ENCODE assay signal across 22 mouse cellular contexts in the genomic region with DNA sequence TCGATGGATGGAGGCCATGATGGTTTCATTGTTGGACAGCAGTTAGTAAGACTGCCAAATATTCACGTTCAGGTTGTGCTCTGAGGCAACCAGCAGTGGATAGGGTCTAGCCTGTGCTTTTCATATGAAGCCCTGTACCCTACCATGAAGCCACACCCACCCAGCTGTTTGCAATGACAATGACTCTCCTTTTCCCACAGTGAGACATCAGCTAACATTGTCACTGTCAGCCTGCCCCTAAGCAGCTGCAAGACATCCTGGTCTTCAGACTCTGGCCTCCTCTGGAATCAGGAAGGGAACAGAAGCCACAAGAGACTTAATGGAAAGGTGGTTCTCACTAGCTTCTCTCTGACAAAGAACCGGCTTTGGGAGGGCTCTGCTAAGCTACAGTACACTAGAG.
A peak's percentile ranks its signal among the peaks of the same experiment; 100 is the strongest.
DNase-seq lines count a peak whose midpoint lies in the region; TF ChIP-seq lines count a peak whose summit lies in the region.
"Had no signal": no experiment of that assay in that cellular context is flagged by ENCODE, and none has a peak within 500 bp of the region (broad histone marks: within the 10 kb centered on the region; RNA-seq: fewer than 3 reads in every experiment).

No protein-coding gene starts in this region.

- H3K36me3 ChIP-seq in ES-Bruce4 (ENCODE audit: control insufficient read depth, insufficient read depth, low read length, poor library complexity, severe bottlenecking) (no peaks in the 10 kb centered on the region), ES-E14 (ENCODE audit: control insufficient read depth, insufficient read depth, low read length, poor library complexity, severe bottlenecking) (no peaks in the 10 kb centered on the region)
- H3K36me3 ChIP-seq: embryonic facial prominence, embryonic 13.5 days; embryonic facial prominence, embryonic 15.5 days; forebrain, embryonic 10.5 days; forebrain, embryonic 12.5 days had no signal

- H3K27ac ChIP-seq in ES-Bruce4 (ENCODE audit: insufficient read depth, low read length) (peak overlapping the region; percentile 100), ES-E14 (ENCODE audit: insufficient read depth, low read depth, low read length, poor library complexity, severe bottlenecking) (peak overlapping the region; percentile 79; the same call in 1 of the 2 replicates)
- H3K27ac ChIP-seq: embryonic facial prominence, embryonic 13.5 days; embryonic facial prominence, embryonic 15.5 days; forebrain, embryonic 10.5 days; forebrain, embryonic 12.5 days had no signal

- no peak for TF ChIP-seq CTCF in ES-Bruce4 (IDR thresholded peaks at IDR 0.05; ENCODE audit: low read depth, low read length)

- TF ChIP-seq POLR2A in ES-Bruce4 (IDR thresholded peaks at IDR 0.05; ENCODE audit: insufficient read depth, low read length): no peak

- H3K27me3 ChIP-seq in ES-Bruce4 (ENCODE audit: control insufficient read depth, insufficient read depth, low read length, poor library complexity, severe bottlenecking): no peaks in the 10 kb centered on the region
- H3K27me3 ChIP-seq: CH12.LX; embryonic facial prominence, embryonic 13.5 days; embryonic facial prominence, embryonic 15.5 days; forebrain, embryonic 12.5 days had no signal

- H3K9me3 ChIP-seq in ES-Bruce4 (replicated peaks; ENCODE audit: control insufficient read depth, insufficient read depth, low read length, poor library complexity, severe bottlenecking) (no peaks in the 10 kb centered on the region), ES-E14 (ENCODE audit: control insufficient read depth, insufficient read depth, low read depth, low read length) (no peaks in the 10 kb centered on the region)
- H3K9me3 ChIP-seq: embryonic facial prominence, embryonic 13.5 days; embryonic facial prominence, embryonic 15.5 days; forebrain, embryonic 10.5 days; forebrain, embryonic 12.5 days had no signal

- in situ Hi-C loops in ES-E14 (cut with MboI; ENCODE audit: low sequenced_read_pairs in 2 of 2, unreplicated experiment in 2 of 2): no loop called here

- TF ChIP-seq EP300 in ES-Bruce4 (IDR thresholded peaks at IDR 0.05; ENCODE audit: insufficient read depth, low read depth, low read length): no peak

- H3K4me3 ChIP-seq in ES-Bruce4 (ENCODE audit: low read depth, low read length) (no peak overlapping the region), ES-E14 (ENCODE audit: insufficient read depth in 1 of 2, low read depth in 1 of 2, low read length in 2 of 2, poor library complexity in 1 of 2, severe bottlenecking in 1 of 2) (no peak overlapping the region)
- H3K4me3 ChIP-seq: embryonic facial prominence, embryonic 13.5 days; embryonic facial prominence, embryonic 15.5 days; erythroblast, embryonic 14.5 days; forebrain, embryonic 10.5 days; forebrain, embryonic 12.5 days had no signal

- DNase-seq in ES-E14 (ENCODE audit: low read depth, low spot score) (no peak), ZHBTc4 (ENCODE audit: low read depth, low spot score) (peak; percentile 45)
- DNase-seq in layer of hippocampus, adult 9-11 months: no peak
- no peak for DNase-seq in kidney, postnatal 36 days
- DNase-seq: adrenal gland, adult 2 months; adrenal gland, postnatal 10 days; adrenal gland, postnatal 25 days; B cell, adult 2 months; cerebellum, adult 11 months; cerebellum, adult 18-20 months; cerebellum, adult 8-10 months; cerebellum, adult 9-11 months; cerebellum, postnatal 14 days; cerebellum, postnatal 36 days; embryo, embryonic 11 days had no signal

- H3K9ac ChIP-seq in ES-Bruce4 (ENCODE audit: low read depth, poor library complexity, severe bottlenecking) (no peak overlapping the region), ES-E14 (ENCODE audit: insufficient read depth, low read depth, low read length, poor library complexity, severe bottlenecking) (no peak overlapping the region)
- H3K9ac ChIP-seq: embryonic facial prominence, embryonic 13.5 days; embryonic facial prominence, embryonic 15.5 days; forebrain, embryonic 12.5 days had no signal

- peaks cover 10% of the 10 kb centered on the region for H3K4me1 ChIP-seq in ES-Bruce4 (ENCODE audit: control insufficient read depth, insufficient read depth, low read length)
- H3K4me1 ChIP-seq in ES-E14 (ENCODE audit: control insufficient read depth in 2 of 2, insufficient read depth in 2 of 2, low read length in 2 of 2, poor library complexity in 1 of 2): peaks cover 12 to 45% of the 10 kb centered on the region in 2 experiments
- H3K4me1 ChIP-seq: forebrain, embryonic 12.5 days had no signal

TF ChIP-seq in ES-E14, 5 proteins besides CTCF, POLR2A, EP300 and RAD21:
- TF ChIP-seq MAFK (IDR thresholded peaks at IDR 0.05; ENCODE audit: insufficient read depth, low read depth, low read length): no peak
TF ChIP-seq in ES-E14: peak in this region for 0.
